Mouse (Mus musculus): ENCODE measurements at regions not wholly inside any gene's neighbourhood (a gene's known extent, or its start where the extent isn't known, plus 50 kb on each side); places are given as distances from the start of the nearest gene placed in this dataset.

GRCm38 (mm10) chr4:9081701-9082562 lies 843.1 kb upstream of the Car8 start:
- DNase-seq (ENCODE audit: low spot score): no peak

GRCm38 (mm10) chr4:9080821-9081493 lies 842.1 kb upstream of the Car8 start:
- DNase-seq (ENCODE audit: low spot score): no peak

- DNase-seq (ENCODE audit: low spot score): no peak
Observed at GRCm38 (mm10) chr4:9079828-9080245, 841.0 kb upstream of the Car8 start.

- DNase-seq (ENCODE audit: low spot score): no peak
Observed at GRCm38 (mm10) chr4:9074447-9074846, 835.6 kb upstream of the Car8 start.

GRCm38 (mm10) chr4:9073736-9074428 lies 835.0 kb upstream of the Car8 start:
- no peak for DNase-seq (ENCODE audit: low spot score)

GRCm38 (mm10) chr4:9072321-9072720 lies 833.5 kb upstream of the Car8 start:
- no peak for DNase-seq (ENCODE audit: low spot score)

GRCm38 (mm10) chr4:9067874-9068273 lies 829.0 kb upstream of the Car8 start:
- DNase-seq (ENCODE audit: low spot score): no peak

- DNase-seq (ENCODE audit: low spot score): no peak
Observed at GRCm38 (mm10) chr4:9065981-9066815, 827.4 kb upstream of the Car8 start.

- no peak for DNase-seq (ENCODE audit: low spot score)
Observed at GRCm38 (mm10) chr4:9061941-9062340, 823.1 kb upstream of the Car8 start.

GRCm38 (mm10) chr4:9060221-9060620 lies 821.4 kb upstream of the Car8 start:
- DNase-seq (ENCODE audit: low spot score): no peak

GRCm38 (mm10) chr4:9057676-9058075 lies 818.8 kb upstream of the Car8 start:
- no peak for DNase-seq (ENCODE audit: low spot score)

- no peak for DNase-seq (ENCODE audit: low spot score)
Observed at GRCm38 (mm10) chr4:9057113-9057512, 818.3 kb upstream of the Car8 start.

GRCm38 (mm10) chr4:9055876-9056275 lies 817.0 kb upstream of the Car8 start:
- DNase-seq (ENCODE audit: low spot score): no peak

- DNase-seq (ENCODE audit: low spot score): no peak
Observed at GRCm38 (mm10) chr4:9055266-9055820, 816.5 kb upstream of the Car8 start.

- DNase-seq (ENCODE audit: low spot score): no peak
Observed at GRCm38 (mm10) chr4:9048817-9049216, 810.0 kb upstream of the Car8 start.

GRCm38 (mm10) chr4:9047151-9047550 lies 808.3 kb upstream of the Car8 start:
- DNase-seq (ENCODE audit: low spot score): no peak

- no peak for DNase-seq (ENCODE audit: low spot score)
Observed at GRCm38 (mm10) chr4:9046436-9046835, 807.6 kb upstream of the Car8 start.

- DNase-seq (ENCODE audit: low spot score): no peak
Observed at GRCm38 (mm10) chr4:9046030-9046429, 807.2 kb upstream of the Car8 start.

- DNase-seq (ENCODE audit: low spot score): no peak
Observed at GRCm38 (mm10) chr4:9036005-9036404, 797.2 kb upstream of the Car8 start.

- DNase-seq (ENCODE audit: low spot score): no peak
Observed at GRCm38 (mm10) chr4:9035350-9035749, 796.5 kb upstream of the Car8 start.

GRCm38 (mm10) chr4:9034280-9034679 lies 795.4 kb upstream of the Car8 start:
- DNase-seq (ENCODE audit: low spot score): no peak

Data from yolk sac, embryonic 10.5 days (tissue).